Mouse (Mus musculus): ENCODE measurements around the gene Trim62. TPM values are rescaled to one million over a fixed set of nuclear protein-coding genes. Genes with fewer than 3 reads are reported as not detected.

Trim62 gene
- polyA plus RNA-seq, 1 experiment from 2014 or later = 9.4 TPM

- Histone ChIP-seq H3K9ac (ENCODE audit: low read length) (no peak overlapping the region), H3K4me2 (ENCODE audit: low read depth, low read length, severe bottlenecking) (no peak overlapping the region), H3K4me3 (ENCODE audit: low read depth, low read length) (no peak overlapping the region), H3K36me3 (ENCODE audit: control insufficient read depth, insufficient read depth, low read length) (no peaks in the 10 kb centered on the region), H3K4me1 (replicated peaks; ENCODE audit: control insufficient read depth, insufficient read depth, low read length) (no peaks in the 10 kb centered on the region), H3K27me3 (ENCODE audit: control insufficient read depth, insufficient read depth, low read length) (no peaks in the 10 kb centered on the region; the same call in 1 of the 2 replicates), H3K27ac (ENCODE audit: low read depth, low read length) (no peak overlapping the region), H3K9me3 (ENCODE audit: control insufficient read depth, low read length) (no peaks in the 10 kb centered on the region)
- WGBS = 27% methylated on average over 10 of the region's 10 CpGs
- no peak for DNase-seq (ENCODE audit: low spot score)
- no peak for ATAC-seq (replicated peaks; ENCODE audit: low FRiP score)
These were observed 35.7 kb downstream of the Trim62 start for GRCm38 (mm10) chr4:128919106-128919505.

- no peaks in the 10 kb centered on the region; the same call in 1 of the 2 replicates for H3K27me3 ChIP-seq (ENCODE audit: control insufficient read depth, insufficient read depth, low read length)
- H3K4me1 ChIP-seq (replicated peaks; ENCODE audit: control insufficient read depth, insufficient read depth, low read length) = no peaks in the 10 kb centered on the region
- ATAC-seq (replicated peaks; ENCODE audit: low FRiP score) (no peak), DNase-seq (ENCODE audit: low spot score) (no peak)
- no peaks in the 10 kb centered on the region for H3K36me3 ChIP-seq (ENCODE audit: control insufficient read depth, insufficient read depth, low read length)
- H3K4me3 ChIP-seq (ENCODE audit: low read depth, low read length) = no peak overlapping the region
- WGBS = 93% methylated on average over 3 of the region's 3 CpGs
- H3K27ac ChIP-seq (ENCODE audit: low read depth, low read length) = no peak overlapping the region
- H3K9me3 ChIP-seq (ENCODE audit: control insufficient read depth, low read length) = no peaks in the 10 kb centered on the region
- no peak overlapping the region for H3K9ac ChIP-seq (ENCODE audit: low read length)
- no peak overlapping the region for H3K4me2 ChIP-seq (ENCODE audit: low read depth, low read length, severe bottlenecking)
These were observed 40.2 kb downstream of the Trim62 start for GRCm38 (mm10) chr4:128923603-128924002.

- peak; percentile 94 for DNase-seq (ENCODE audit: low spot score)
- H3K4me2 ChIP-seq (ENCODE audit: low read depth, low read length, severe bottlenecking) = peak overlapping the region; percentile 47
- 13% methylated on average over 36 of the region's 36 CpGs for WGBS
- H3K9me3 ChIP-seq (ENCODE audit: control insufficient read depth, low read length) = no peaks in the 10 kb centered on the region
- peak overlapping the region; percentile 37; the same call in 1 of the 2 replicates for H3K9ac ChIP-seq (ENCODE audit: low read length)
- peak; percentile 83 for ATAC-seq (replicated peaks; ENCODE audit: low FRiP score)
- no peaks in the 10 kb centered on the region; the same call in 1 of the 2 replicates for H3K27me3 ChIP-seq (ENCODE audit: control insufficient read depth, insufficient read depth, low read length)
- H3K36me3 ChIP-seq (ENCODE audit: control insufficient read depth, insufficient read depth, low read length) = no peaks in the 10 kb centered on the region
- peak overlapping the region; percentile 24 for H3K4me3 ChIP-seq (ENCODE audit: low read depth, low read length)
- H3K27ac ChIP-seq (ENCODE audit: low read depth, low read length) = no peak overlapping the region
- H3K4me1 ChIP-seq (replicated peaks; ENCODE audit: control insufficient read depth, insufficient read depth, low read length) = no peaks in the 10 kb centered on the region
These were observed 41.6 kb downstream of the Trim62 start for GRCm38 (mm10) chr4:128924841-128925606.

- Histone ChIP-seq H3K9me3 (ENCODE audit: control insufficient read depth, low read length) (no peaks in the 10 kb centered on the region), H3K36me3 (ENCODE audit: control insufficient read depth, insufficient read depth, low read length) (no peaks in the 10 kb centered on the region), H3K27me3 (ENCODE audit: control insufficient read depth, insufficient read depth, low read length) (no peaks in the 10 kb centered on the region), H3K4me2 (ENCODE audit: low read depth, low read length, severe bottlenecking) (no peak overlapping the region), H3K4me1 (replicated peaks; ENCODE audit: control insufficient read depth, insufficient read depth, low read length) (no peaks in the 10 kb centered on the region), H3K9ac (ENCODE audit: low read length) (no peak overlapping the region), H3K27ac (ENCODE audit: low read depth, low read length) (no peak overlapping the region), H3K4me3 (ENCODE audit: low read depth, low read length) (no peak overlapping the region)
- whole genome bisulfite sequencing = 78% methylated on average over 7 of the region's 7 CpGs
- no peak for DNase-seq (ENCODE audit: low spot score)
- no peak for ATAC-seq (replicated peaks; ENCODE audit: low FRiP score)
These were observed 49.4 kb downstream of the Trim62 start for GRCm38 (mm10) chr4:128932783-128933182.

GRCm38 (mm10) chr4:128935595-128935994, 52.2 kb downstream of the Trim62 start:
- Histone ChIP-seq H3K9me3 (ENCODE audit: control insufficient read depth, low read length) (no peaks in the 10 kb centered on the region), H3K27ac (ENCODE audit: low read depth, low read length) (no peak overlapping the region), H3K36me3 (ENCODE audit: control insufficient read depth, insufficient read depth, low read length) (no peaks in the 10 kb centered on the region), H3K9ac (ENCODE audit: low read length) (no peak overlapping the region), H3K4me2 (ENCODE audit: low read depth, low read length, severe bottlenecking) (no peak overlapping the region), H3K4me1 (replicated peaks; ENCODE audit: control insufficient read depth, insufficient read depth, low read length) (no peaks in the 10 kb centered on the region), H3K27me3 (ENCODE audit: control insufficient read depth, insufficient read depth, low read length) (no peaks in the 10 kb centered on the region), H3K4me3 (ENCODE audit: low read depth, low read length) (no peak overlapping the region)
- WGBS = 72% methylated on average over 5 of the region's 5 CpGs
- ATAC-seq (replicated peaks; ENCODE audit: low FRiP score) (no peak), DNase-seq (ENCODE audit: low spot score) (no peak)

GRCm38 (mm10) chr4:128942346-128942745, 59.0 kb downstream of the Trim62 start:
- no peak overlapping the region for H3K9ac ChIP-seq (ENCODE audit: low read length)
- no peaks in the 10 kb centered on the region for H3K36me3 ChIP-seq (ENCODE audit: control insufficient read depth, insufficient read depth, low read length)
- no peak overlapping the region for H3K4me3 ChIP-seq (ENCODE audit: low read depth, low read length)
- H3K27me3 ChIP-seq (ENCODE audit: control insufficient read depth, insufficient read depth, low read length) = no peaks in the 10 kb centered on the region
- H3K27ac ChIP-seq (ENCODE audit: low read depth, low read length) = no peak overlapping the region
- no peaks in the 10 kb centered on the region for H3K9me3 ChIP-seq (ENCODE audit: control insufficient read depth, low read length)
- DNase-seq (ENCODE audit: low spot score) = no peak
- no peak for ATAC-seq (replicated peaks; ENCODE audit: low FRiP score)
- no peak overlapping the region for H3K4me2 ChIP-seq (ENCODE audit: low read depth, low read length, severe bottlenecking)
- H3K4me1 ChIP-seq (replicated peaks; ENCODE audit: control insufficient read depth, insufficient read depth, low read length) = no peaks in the 10 kb centered on the region
- 47% methylated on average over 3 of the region's 3 CpGs for WGBS

GRCm38 (mm10) chr4:128946736-128947135, 63.4 kb downstream of the Trim62 start:
- DNase-seq (ENCODE audit: low spot score) (no peak), ATAC-seq (replicated peaks; ENCODE audit: low FRiP score) (no peak)
- H3K4me3 ChIP-seq (ENCODE audit: low read depth, low read length) = no peak overlapping the region
- no peaks in the 10 kb centered on the region for H3K4me1 ChIP-seq (replicated peaks; ENCODE audit: control insufficient read depth, insufficient read depth, low read length)
- no peaks in the 10 kb centered on the region for H3K27me3 ChIP-seq (ENCODE audit: control insufficient read depth, insufficient read depth, low read length)
- H3K9me3 ChIP-seq (ENCODE audit: control insufficient read depth, low read length) = no peaks in the 10 kb centered on the region
- WGBS = 84% methylated on average over 9 of the region's 9 CpGs
- H3K9ac ChIP-seq (ENCODE audit: low read length) = no peak overlapping the region
- H3K27ac ChIP-seq (ENCODE audit: low read depth, low read length) = no peak overlapping the region
- no peaks in the 10 kb centered on the region for H3K36me3 ChIP-seq (ENCODE audit: control insufficient read depth, insufficient read depth, low read length)
- no peak overlapping the region for H3K4me2 ChIP-seq (ENCODE audit: low read depth, low read length, severe bottlenecking)

- no peak for ATAC-seq (replicated peaks; ENCODE audit: low FRiP score)
- no peaks in the 10 kb centered on the region for H3K36me3 ChIP-seq (ENCODE audit: control insufficient read depth, insufficient read depth, low read length)
- no peaks in the 10 kb centered on the region for H3K4me1 ChIP-seq (replicated peaks; ENCODE audit: control insufficient read depth, insufficient read depth, low read length)
- peak overlapping the region; percentile 21; the same call in 1 of the 2 replicates for H3K4me2 ChIP-seq (ENCODE audit: low read depth, low read length, severe bottlenecking)
- no peak overlapping the region for H3K4me3 ChIP-seq (ENCODE audit: low read depth, low read length)
- no peak for DNase-seq (ENCODE audit: low spot score)
- H3K9ac ChIP-seq (ENCODE audit: low read length) = no peak overlapping the region
- no peak overlapping the region for H3K27ac ChIP-seq (ENCODE audit: low read depth, low read length)
- 14% methylated on average over 18 of the region's 18 CpGs for WGBS
- H3K27me3 ChIP-seq (ENCODE audit: control insufficient read depth, insufficient read depth, low read length) = no peaks in the 10 kb centered on the region
- no peaks in the 10 kb centered on the region for H3K9me3 ChIP-seq (ENCODE audit: control insufficient read depth, low read length)
These were observed 64.0 kb downstream of the Trim62 start for GRCm38 (mm10) chr4:128947326-128947933.
